Mouse (Mus musculus): Measurements from ENCODE around the gene Taar7f.

DNA sequence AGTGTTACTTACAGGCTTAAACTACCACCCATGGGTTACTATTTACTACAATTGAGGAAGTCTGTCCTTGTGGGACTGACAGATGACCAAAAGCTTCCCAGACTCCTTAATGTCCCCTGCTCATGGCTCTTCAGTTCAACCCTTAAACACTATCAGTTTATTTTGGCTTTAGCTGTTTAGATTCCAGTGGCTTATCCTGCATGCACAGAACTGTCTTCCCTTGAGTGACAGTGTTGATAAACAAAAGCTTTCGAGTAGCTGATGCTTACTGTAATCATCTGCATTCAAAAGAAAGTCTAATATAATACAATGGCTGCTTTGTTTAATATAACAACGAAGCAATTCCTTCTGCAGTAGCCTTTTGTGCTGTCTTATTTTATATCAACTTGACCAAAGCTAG, 42.3 kb upstream of the Taar7f start:
- TF ChIP-seq GATA1 (IDR thresholded peaks at IDR 0.05; ENCODE audit: low read length) (no peak), TAL1 (IDR thresholded peaks at IDR 0.05; ENCODE audit: low read length) (no peak; the same call in 2 of the 3 replicates)

Data from erythroblast, embryonic 14.5 days (primary cell).